Mouse (Mus musculus): ENCODE data around the gene Nup214.

DNA sequence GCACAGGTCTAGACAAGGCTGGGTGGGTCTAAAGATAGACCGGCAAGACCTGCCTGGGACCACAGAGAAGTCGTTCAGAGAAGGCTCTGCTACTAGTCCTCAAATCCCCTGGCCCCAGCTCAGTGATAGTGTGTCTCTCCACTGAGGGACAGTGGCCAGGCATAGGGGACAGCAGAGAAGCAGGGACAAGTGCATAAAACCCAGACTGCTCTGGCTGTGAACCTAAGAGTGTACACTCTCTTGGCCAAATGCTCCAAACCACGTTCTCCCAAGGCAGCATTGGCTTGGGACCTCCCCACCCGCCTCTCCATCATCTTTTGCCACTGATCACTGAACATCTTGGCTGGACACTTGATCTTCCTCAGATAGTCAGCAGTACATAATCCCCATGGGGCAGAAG lies 113.4 kb downstream of the Nup214 start:
- TF ChIP-seq CTCF (IDR thresholded peaks at IDR 0.05; ENCODE audit: low read depth, low read length): no peak
- no peak for TF ChIP-seq EP300 (IDR thresholded peaks at IDR 0.05; ENCODE audit: insufficient read depth, low read depth, low read length)
- TF ChIP-seq POLR2A (IDR thresholded peaks at IDR 0.05; ENCODE audit: insufficient read depth, low read length): no peak

All from ES-Bruce4 (cell line).